Mouse (Mus musculus): Measurements from ENCODE around the gene H3f3b. TPM values are rescaled to one million over a fixed set of nuclear protein-coding genes. Genes with fewer than 3 reads are reported as not detected.
"Not testable (repeated sequence)": the region's sequence is repeated elsewhere in the genome, so short reads cannot be mapped to it uniquely, and the experiment has no call there.

Gene H3f3b
- polyA plus RNA-seq, 1 experiment from 2014 or later = 2,766 TPM

GRCm38 (mm10) chr11:116025056-116025845, 2.5 kb downstream of the H3f3b start:
- H3K4me3 ChIP-seq = no peak overlapping the region
- H3K27ac ChIP-seq = peak overlapping the region; percentile 6; the same call in 1 of the 2 replicates
- H3K9ac ChIP-seq = no peak overlapping the region
- no peak for ATAC-seq
- H3K36me3 ChIP-seq (ENCODE audit: poor library complexity, severe bottlenecking) = peaks cover 22% of the 10 kb centered on the region
- peaks cover 3% of the 10 kb centered on the region; the same call in 1 of the 2 replicates for H3K27me3 ChIP-seq
- H3K4me2 ChIP-seq = no peak overlapping the region
- H3K4me1 ChIP-seq = peaks cover 20% of the 10 kb centered on the region
- H3K9me3 ChIP-seq (replicated peaks) = no peaks in the 10 kb centered on the region
- 88% methylated on average over 3 of the region's 3 CpGs for WGBS

DNA sequence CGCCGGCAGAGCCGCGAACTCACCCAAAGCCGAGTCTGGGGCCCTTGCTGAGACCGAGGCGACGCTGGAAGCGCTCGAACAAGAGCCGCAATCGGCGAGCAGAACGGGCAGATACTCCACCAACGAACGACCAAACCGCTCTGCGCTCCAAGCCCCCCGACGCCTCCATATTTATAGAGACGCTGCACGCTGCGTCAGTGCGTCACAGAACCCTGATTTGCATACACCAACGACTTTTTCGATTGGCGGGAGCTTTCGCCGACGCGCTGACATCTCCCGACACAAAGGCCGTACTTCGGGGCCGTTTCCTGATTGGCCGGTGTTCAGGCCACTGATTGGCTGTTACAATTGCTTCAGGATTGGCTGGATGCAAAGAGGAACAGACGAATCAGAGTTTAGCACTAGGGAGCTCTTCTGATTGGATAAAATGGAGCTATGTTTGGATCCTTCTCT, 3.4 kb downstream of the H3f3b start:
- peak overlapping the region; percentile 99 for H3K4me3 ChIP-seq
- H3K9me3 ChIP-seq (replicated peaks) = no peaks in the 10 kb centered on the region
- peaks cover 3% of the 10 kb centered on the region; the same call in 1 of the 2 replicates for H3K27me3 ChIP-seq
- H3K27ac ChIP-seq = peak overlapping the region; percentile 100
- peak overlapping the region; percentile 78 for H3K4me2 ChIP-seq
- H3K4me1 ChIP-seq = peaks cover 16% of the 10 kb centered on the region
- under 1% methylated on average over 37 of the region's 37 CpGs for WGBS
- peak; percentile 97 for ATAC-seq
- H3K36me3 ChIP-seq (ENCODE audit: poor library complexity, severe bottlenecking) = peaks cover 26% of the 10 kb centered on the region
- H3K9ac ChIP-seq = peak overlapping the region; percentile 100

- under 1% methylated on average over 56 of the region's 57 CpGs for WGBS
- Histone ChIP-seq H3K4me3 (peak overlapping the region; percentile 99), H3K36me3 (ENCODE audit: poor library complexity, severe bottlenecking) (peaks cover 26% of the 10 kb centered on the region), H3K9me3 (replicated peaks) (no peaks in the 10 kb centered on the region), H3K4me1 (peaks cover 15% of the 10 kb centered on the region), H3K4me2 (peak overlapping the region; percentile 78), H3K27me3 (peaks cover 3% of the 10 kb centered on the region; the same call in 1 of the 2 replicates), H3K27ac (peak overlapping the region; percentile 100), H3K9ac (peak overlapping the region; percentile 100)
- peak; percentile 52 for ATAC-seq
Observed at GRCm38 (mm10) chr11:116023771-116024355, 3.9 kb downstream of the H3f3b start.

- 6% methylated on average over 18 of the region's 18 CpGs for WGBS
- not testable (repeated sequence) for H3K27me3 ChIP-seq; ATAC-seq; H3K9me3 ChIP-seq (replicated peaks)
- Histone ChIP-seq H3K4me1 (peaks cover 15% of the 10 kb centered on the region), H3K36me3 (ENCODE audit: poor library complexity, severe bottlenecking) (peaks cover 26% of the 10 kb centered on the region), H3K4me3 (peak overlapping the region; percentile 99), H3K27ac (peak overlapping the region; percentile 100), H3K9ac (peak overlapping the region; percentile 100), H3K4me2 (peak overlapping the region; percentile 78)
Observed at GRCm38 (mm10) chr11:116023074-116023770, 4.5 kb downstream of the H3f3b start.

DNA sequence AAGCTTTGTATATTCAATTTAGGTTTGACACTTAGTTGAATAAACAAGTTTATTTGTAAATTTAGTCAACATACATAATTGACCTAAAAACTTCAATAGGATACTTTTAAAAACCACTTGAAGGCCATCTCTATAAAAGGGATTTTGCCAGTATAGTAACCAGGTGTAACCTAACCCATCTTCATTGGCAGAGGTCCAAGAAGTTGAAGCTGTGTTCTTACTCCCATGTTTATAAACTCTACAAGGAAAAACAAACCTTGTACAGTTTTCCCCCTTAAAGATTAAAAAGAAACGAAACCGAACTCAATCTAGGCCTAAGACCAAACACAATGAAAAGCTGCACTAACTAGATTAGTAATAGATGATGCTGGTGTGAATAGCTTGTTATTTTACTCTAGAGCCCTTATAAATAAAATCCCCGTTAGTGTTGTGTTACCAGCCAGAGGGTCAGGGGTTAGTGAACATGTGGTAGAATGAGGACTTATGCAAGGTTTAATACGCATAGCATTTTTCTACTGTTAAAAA, 5.4 kb downstream of the H3f3b start:
- peak overlapping the region; percentile 99 for H3K4me3 ChIP-seq
- peaks cover 15% of the 10 kb centered on the region for H3K4me1 ChIP-seq
- no peaks in the 10 kb centered on the region for H3K9me3 ChIP-seq (replicated peaks)
- H3K27me3 ChIP-seq = peaks cover 3% of the 10 kb centered on the region; the same call in 1 of the 2 replicates
- H3K4me2 ChIP-seq = peak overlapping the region; percentile 78
- H3K9ac ChIP-seq = peak overlapping the region; percentile 51
- H3K36me3 ChIP-seq (ENCODE audit: poor library complexity, severe bottlenecking) = peaks cover 26% of the 10 kb centered on the region
- 66% methylated on average over 4 of the region's 4 CpGs for WGBS
- ATAC-seq = no peak
- no peak overlapping the region for H3K27ac ChIP-seq

- Histone ChIP-seq H3K9me3 (replicated peaks) (no peaks in the 10 kb centered on the region), H3K27ac (no peak overlapping the region), H3K4me2 (peak overlapping the region; percentile 78), H3K27me3 (peaks cover 3% of the 10 kb centered on the region; the same call in 1 of the 2 replicates), H3K9ac (0 out of 2 replicates have a peak overlapping the region, but pooled peaks have one; percentile 28), H3K36me3 (ENCODE audit: poor library complexity, severe bottlenecking) (peaks cover 26% of the 10 kb centered on the region), H3K4me3 (peak overlapping the region; percentile 99), H3K4me1 (peaks cover 15% of the 10 kb centered on the region)
- WGBS = 83% methylated on average over 6 of the region's 6 CpGs
- no peak for ATAC-seq
Observed at GRCm38 (mm10) chr11:116021328-116022220, 6.2 kb downstream of the H3f3b start.

GRCm38 (mm10) chr11:116020519-116020922, 7.2 kb downstream of the H3f3b start:
- ATAC-seq = no peak
- H3K4me1 ChIP-seq = peaks cover 15% of the 10 kb centered on the region
- no peak overlapping the region for H3K4me2 ChIP-seq
- no peak overlapping the region for H3K4me3 ChIP-seq
- no peak overlapping the region for H3K27ac ChIP-seq
- 58% methylated on average over 1 of the region's 1 CpGs for whole genome bisulfite sequencing
- peaks cover 26% of the 10 kb centered on the region for H3K36me3 ChIP-seq (ENCODE audit: poor library complexity, severe bottlenecking)
- H3K9me3 ChIP-seq (replicated peaks) = no peaks in the 10 kb centered on the region
- no peak overlapping the region for H3K9ac ChIP-seq
- H3K27me3 ChIP-seq = no peaks in the 10 kb centered on the region

DNA sequence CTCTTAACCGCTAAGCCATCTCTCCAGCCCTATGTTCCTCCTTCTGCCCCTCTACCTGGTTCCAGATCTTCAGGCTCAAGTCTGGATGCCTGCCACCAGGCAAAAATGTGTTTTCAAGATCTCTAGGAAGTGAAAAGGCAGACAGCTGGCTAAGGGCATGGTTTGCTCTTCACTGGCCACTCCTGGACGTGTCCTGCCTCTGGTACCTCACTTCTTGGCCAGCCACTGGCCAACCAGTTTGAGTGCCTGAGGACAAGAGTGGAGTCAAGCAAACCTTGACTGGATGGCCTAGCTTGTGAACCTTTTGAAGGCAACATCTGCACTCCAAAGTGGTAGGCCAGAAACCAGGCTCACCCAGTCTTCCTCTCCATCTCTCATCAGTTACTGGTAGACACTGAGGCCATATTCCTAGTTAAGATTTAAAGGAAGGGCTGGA, 7.8 kb downstream of the H3f3b start:
- H3K4me2 ChIP-seq = no peak overlapping the region
- H3K4me1 ChIP-seq = peaks cover 17% of the 10 kb centered on the region
- ATAC-seq = no peak
- H3K9ac ChIP-seq = no peak overlapping the region
- H3K27ac ChIP-seq = no peak overlapping the region
- peaks cover 26% of the 10 kb centered on the region for H3K36me3 ChIP-seq (ENCODE audit: poor library complexity, severe bottlenecking)
- H3K4me3 ChIP-seq = no peak overlapping the region
- WGBS = 77% methylated on average over 2 of the region's 2 CpGs
- H3K9me3 ChIP-seq (replicated peaks) = no peaks in the 10 kb centered on the region
- no peaks in the 10 kb centered on the region for H3K27me3 ChIP-seq

DNA sequence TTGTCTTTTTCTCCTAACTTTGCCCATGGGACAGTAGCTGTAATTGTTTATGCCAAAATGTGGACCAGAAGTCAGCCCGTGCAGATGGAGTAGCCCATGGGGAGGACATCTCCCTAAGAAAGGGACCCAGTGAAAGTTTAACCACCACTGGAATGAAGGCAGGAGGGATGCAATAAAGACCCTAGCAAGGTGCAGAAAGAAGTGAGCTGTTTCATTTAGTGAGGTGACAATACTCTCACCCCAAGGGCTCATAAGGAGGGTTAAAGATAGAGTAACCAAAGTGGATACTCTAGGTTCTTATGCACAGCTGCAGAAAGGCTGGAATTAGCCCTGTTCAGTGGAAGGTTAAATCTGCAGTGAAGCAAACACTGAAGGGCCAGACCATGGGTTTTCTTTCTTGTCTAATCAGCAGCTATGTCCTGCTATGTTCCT, 8.4 kb downstream of the H3f3b start:
- Histone ChIP-seq H3K27ac (no peak overlapping the region), H3K4me3 (no peak overlapping the region), H3K36me3 (ENCODE audit: poor library complexity, severe bottlenecking) (peaks cover 26% of the 10 kb centered on the region), H3K9me3 (replicated peaks) (no peaks in the 10 kb centered on the region), H3K9ac (no peak overlapping the region), H3K4me1 (peaks cover 20% of the 10 kb centered on the region), H3K27me3 (no peaks in the 10 kb centered on the region), H3K4me2 (no peak overlapping the region)
- 69% methylated on average over 1 of the region's 1 CpGs for WGBS
- ATAC-seq = no peak

- 94% methylated on average over 4 of the region's 4 CpGs for WGBS
- not testable (repeated sequence) for H3K4me2 ChIP-seq, ATAC-seq
Observed at GRCm38 (mm10) chr11:116018867-116019266, 8.9 kb downstream of the H3f3b start.

DNA sequence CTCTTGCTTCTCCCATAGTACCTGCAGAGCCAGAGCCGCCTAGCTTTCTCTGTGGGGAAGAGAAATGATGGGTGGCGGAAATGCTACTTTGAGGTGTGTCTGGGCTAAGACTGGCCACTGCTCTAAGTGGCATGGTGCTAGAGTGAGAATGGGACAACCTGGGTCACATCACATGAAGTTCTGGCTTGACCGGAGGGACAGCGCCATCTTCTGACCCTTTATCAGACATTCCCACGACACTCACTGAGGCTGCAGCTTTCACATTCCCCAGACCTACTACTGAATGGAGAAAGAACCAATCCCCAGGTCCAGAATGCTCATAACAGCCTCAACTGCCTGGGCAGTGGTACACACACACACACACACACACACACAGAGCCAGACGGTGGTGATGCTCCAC, 9.7 kb downstream of the H3f3b start:
- 26% methylated on average over 6 of the region's 6 CpGs for WGBS
- Histone ChIP-seq H3K4me1 (peaks cover 21% of the 10 kb centered on the region), H3K27me3 (no peaks in the 10 kb centered on the region), H3K36me3 (ENCODE audit: poor library complexity, severe bottlenecking) (peaks cover 26% of the 10 kb centered on the region), H3K27ac (no peak overlapping the region), H3K4me3 (no peak overlapping the region), H3K9ac (no peak overlapping the region), H3K9me3 (replicated peaks) (no peaks in the 10 kb centered on the region), H3K4me2 (no peak overlapping the region)
- no peak for ATAC-seq

More at GRCm38 (mm10) chr11:116018867-116019266, 8.9 kb downstream of the H3f3b start:
- H3K9me3 ChIP-seq (replicated peaks); H3K27ac ChIP-seq; H3K4me3 ChIP-seq; H3K27me3 ChIP-seq; H3K9ac ChIP-seq: not testable (repeated sequence)
- Histone ChIP-seq H3K36me3 (ENCODE audit: poor library complexity, severe bottlenecking) (peaks cover 26% of the 10 kb centered on the region), H3K4me1 (peaks cover 20% of the 10 kb centered on the region)
